Mouse (Mus musculus) kidney, adult 2 months (tissue): ENCODE results near the gene Gm4969. TPM values are rescaled to one million over a fixed set of nuclear protein-coding genes. Genes with fewer than 3 reads are reported as not detected.

Experiments used
- DNase-seq: peaks from one replicate; pipeline ENCODE4 v3.0.0; 2021
- H3K27ac ChIP-seq: fragments of 200-500 bp; 2 replicates; pipeline ENCODE4 v1.5.1; 2012; ENCODE audit warnings: low read depth, low read length, control low read depth, inconsistent platforms; ENCODE audit not compliant: insufficient read depth
- H3K27me3 ChIP-seq: fragments of 200-500 bp; replicated peaks from 2 replicates; pipeline ENCODE4 v1.6.1; 2012; ENCODE audit warnings: mild to moderate bottlenecking, moderate library complexity, low read length, inconsistent platforms; ENCODE audit not compliant: control insufficient read depth, insufficient read depth
- H3K36me3 ChIP-seq: fragments of 200-500 bp; 2 replicates; pipeline ENCODE4 v1.6.1; 2012; ENCODE audit warnings: mild to moderate bottlenecking, moderate library complexity, low read length, inconsistent platforms; ENCODE audit not compliant: control insufficient read depth, insufficient read depth
- H3K4me1 ChIP-seq: fragments of 200-500 bp; 2 replicates; pipeline ENCODE4 v1.6.1; 2011; ENCODE audit warnings: low read length; ENCODE audit not compliant: control insufficient read depth, insufficient read depth
- H3K4me3 ChIP-seq: fragments of 200-500 bp; 2 replicates; pipeline ENCODE4 v1.5.1; 2011; ENCODE audit warnings: mild to moderate bottlenecking, low read depth, low read length, control low read depth; ENCODE audit not compliant: insufficient read depth
- CTCF ChIP-seq: fragments of 200-500 bp; conservative IDR thresholded peaks from 2 replicates; pipeline ENCODE4 v1.5.1; 2011; ENCODE audit warnings: low read depth, mild to moderate bottlenecking, control low read depth, low read length, moderate library complexity, mixed read lengths; ENCODE audit not compliant: insufficient read depth, insufficient read length
- POLR2A ChIP-seq: fragments of 200-500 bp; IDR thresholded peaks from one replicate; pipeline ENCODE4 v1.6.1; 2011; ENCODE audit warnings: low read depth, low read length, control low read depth
- WGBS: fragments of 180-500 bp; shearing (Covaris S2); methylation state at CpG from one replicate; pipeline ENCODE4 v1.1.7; 2018; 5-methylcytosine and 5-hydroxymethylcytosine counted together
- polyA plus RNA-seq: library from polyadenylated mRNA; depleted of rRNA; stranded (reverse); fragments of >200 nt; gene quantifications from 2 replicates; pipeline ENCODE4 v1.2.3, GENCODE M21; 2012

Gm4969 gene
- polyA plus RNA-seq, 1 experiment, result 0.03 TPM

- H3K36me3 ChIP-seq, result no peaks in the 10 kb centered on the region
- no peak overlapping the region for H3K4me3 ChIP-seq
- no peaks in the 10 kb centered on the region for H3K27me3 ChIP-seq
- 88% methylated on average over 7 of the region's 7 CpGs for WGBS
- H3K4me1 ChIP-seq, result no peaks in the 10 kb centered on the region
- no peak for DNase-seq
- no peak for TF ChIP-seq POLR2A
- TF ChIP-seq CTCF, result no peak
- no peak overlapping the region for H3K27ac ChIP-seq
Measured at GRCm38 (mm10) chr7:19098811-19099210, 19.4 kb downstream of the Gm4969 start.

GRCm38 (mm10) chr7:19097863-19098262, 20.3 kb downstream of the Gm4969 start:
- no peaks in the 10 kb centered on the region for H3K4me1 ChIP-seq
- H3K36me3 ChIP-seq, result no peaks in the 10 kb centered on the region
- no peaks in the 10 kb centered on the region for H3K27me3 ChIP-seq
- H3K27ac ChIP-seq, result no peak overlapping the region
- H3K4me3 ChIP-seq, result no peak overlapping the region
- DNase-seq, result no peak
- TF ChIP-seq POLR2A (no peak), CTCF (no peak)

GRCm38 (mm10) chr7:19097217-19097616, 21.0 kb downstream of the Gm4969 start:
- TF ChIP-seq POLR2A (no peak), CTCF (no peak)
- Histone ChIP-seq H3K36me3 (no peaks in the 10 kb centered on the region), H3K27me3 (no peaks in the 10 kb centered on the region), H3K4me1 (no peaks in the 10 kb centered on the region), H3K27ac (no peak overlapping the region), H3K4me3 (no peak overlapping the region)
- 61% methylated on average over 2 of the region's 2 CpGs for WGBS
- DNase-seq, result no peak

- Histone ChIP-seq H3K4me1 (no peaks in the 10 kb centered on the region), H3K36me3 (no peaks in the 10 kb centered on the region), H3K27ac (no peak overlapping the region), H3K27me3 (no peaks in the 10 kb centered on the region), H3K4me3 (no peak overlapping the region)
- TF ChIP-seq CTCF, result no peak
- TF ChIP-seq POLR2A, result no peak
- WGBS, result 83% methylated on average over 5 of the region's 5 CpGs
- DNase-seq, result no peak
Measured at GRCm38 (mm10) chr7:19096421-19096976, 21.7 kb downstream of the Gm4969 start.

GRCm38 (mm10) chr7:19095751-19096110, 22.4 kb downstream of the Gm4969 start:
- H3K4me3 ChIP-seq, result peak overlapping the region; percentile 75
- no peak overlapping the region for H3K27ac ChIP-seq
- WGBS, result 5% methylated on average over 19 of the region's 19 CpGs

GRCm38 (mm10) chr7:19094826-19095750, 23.1 kb downstream of the Gm4969 start:
- under 1% methylated on average over 87 of the region's 87 CpGs for WGBS
- Histone ChIP-seq H3K27me3 (no peaks in the 10 kb centered on the region), H3K4me1 (no peaks in the 10 kb centered on the region), H3K36me3 (no peaks in the 10 kb centered on the region), H3K4me3 (peak overlapping the region; percentile 75), H3K27ac (peak overlapping the region; percentile 72)
- TF ChIP-seq CTCF (no peak), POLR2A (no peak)
- DNase-seq, result peak; percentile 62

More at GRCm38 (mm10) chr7:19095751-19096110, 22.4 kb downstream of the Gm4969 start:
- Histone ChIP-seq H3K27me3 (no peaks in the 10 kb centered on the region), H3K36me3 (no peaks in the 10 kb centered on the region), H3K4me1 (no peaks in the 10 kb centered on the region)
- TF ChIP-seq CTCF (no peak), POLR2A (no peak)
- DNase-seq, result peak; percentile 66

GRCm38 (mm10) chr7:19094471-19094825, 23.7 kb downstream of the Gm4969 start, which contains the start of gene Six5:
TSS of gene Six5 (plus strand) at chr7:19094594.
- H3K27me3 ChIP-seq, result no peaks in the 10 kb centered on the region
- H3K4me1 ChIP-seq, result no peaks in the 10 kb centered on the region
- 2% methylated on average over 27 of the region's 36 CpGs for WGBS
- TF ChIP-seq POLR2A (no peak), CTCF (no peak)
- no peak for DNase-seq
- peak within 1 kb of the TSS; percentile 95 for H3K27ac ChIP-seq
- peak within 1 kb of the TSS; percentile 75 for H3K4me3 ChIP-seq
- H3K36me3 ChIP-seq, result no peaks in the 10 kb centered on the region
